18 mouse cellular contexts compared by ENCODE assay signal in the genomic region with DNA sequence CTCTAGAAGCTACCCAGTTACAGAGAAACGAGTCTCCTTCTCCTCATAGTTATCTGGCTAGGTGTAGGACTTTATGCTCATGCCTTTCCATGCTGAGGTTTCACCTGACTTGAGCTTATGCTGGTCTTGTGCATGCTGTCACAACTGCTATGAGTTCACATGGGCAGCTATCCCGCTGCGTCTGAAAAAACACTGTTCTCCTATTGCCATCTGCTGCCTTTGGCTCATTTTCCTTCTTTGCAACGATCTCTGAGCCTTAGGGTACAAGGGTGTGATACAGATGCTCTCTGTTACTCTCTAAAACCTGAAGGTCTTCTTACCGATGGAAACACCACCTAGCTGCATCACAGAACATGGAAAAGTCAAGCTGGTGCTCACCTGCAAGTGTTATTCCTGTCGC.
DNase-seq lines count a peak whose midpoint lies in the region; ATAC-seq and TF ChIP-seq lines count a peak whose summit lies in the region.
"Had no signal": no experiment of that assay in that cellular context is flagged by ENCODE, and none has a peak within 500 bp of the region (broad histone marks: within the 10 kb centered on the region; RNA-seq: fewer than 3 reads in every experiment).

No protein-coding gene starts in this region.

- H3K27ac ChIP-seq in hindbrain, postnatal 0 days = no peak overlapping the region
- no peak overlapping the region for H3K27ac ChIP-seq in hindbrain, embryonic 12.5 days
- no peak overlapping the region for H3K27ac ChIP-seq in kidney, adult 2 months (ENCODE audit: insufficient read depth, low read depth, low read length)
- H3K27ac ChIP-seq: embryonic facial prominence, embryonic 13.5 days; forebrain, embryonic 12.5 days; heart, embryonic 13.5 days; hindbrain, embryonic 13.5 days had no signal

- no peaks in the 10 kb centered on the region for H3K27me3 ChIP-seq in hindbrain, postnatal 0 days (ENCODE audit: insufficient read depth, low read length)
- no peaks in the 10 kb centered on the region for H3K27me3 ChIP-seq in hindbrain, embryonic 12.5 days
- no peaks in the 10 kb centered on the region for H3K27me3 ChIP-seq in kidney, adult 2 months (replicated peaks; ENCODE audit: control insufficient read depth, insufficient read depth, low read length)
- H3K27me3 ChIP-seq: embryonic facial prominence, embryonic 13.5 days; forebrain, embryonic 12.5 days; heart, embryonic 13.5 days; hindbrain, embryonic 13.5 days had no signal

- no peaks in the 10 kb centered on the region for H3K9me3 ChIP-seq in hindbrain, postnatal 0 days (ENCODE audit: low read length)
- peaks cover 10% of the 10 kb centered on the region; the same call in 1 of the 2 replicates for H3K9me3 ChIP-seq in hindbrain, embryonic 12.5 days (replicated peaks)
- H3K9me3 ChIP-seq: embryonic facial prominence, embryonic 13.5 days; forebrain, embryonic 12.5 days; hindbrain, embryonic 13.5 days had no signal

- no peaks in the 10 kb centered on the region for H3K36me3 ChIP-seq in hindbrain, postnatal 0 days (ENCODE audit: insufficient read depth, low read length)
- H3K36me3 ChIP-seq in hindbrain, embryonic 12.5 days = no peaks in the 10 kb centered on the region
- no peaks in the 10 kb centered on the region for H3K36me3 ChIP-seq in kidney, adult 2 months (ENCODE audit: control insufficient read depth, insufficient read depth, low read length)
- H3K36me3 ChIP-seq: embryonic facial prominence, embryonic 13.5 days; forebrain, embryonic 12.5 days; heart, embryonic 13.5 days; hindbrain, embryonic 13.5 days had no signal

- no peak overlapping the region for H3K9ac ChIP-seq in hindbrain, postnatal 0 days (replicated peaks; ENCODE audit: low read length)
- no peak overlapping the region for H3K9ac ChIP-seq in hindbrain, embryonic 12.5 days
- H3K9ac ChIP-seq: embryonic facial prominence, embryonic 13.5 days; forebrain, embryonic 12.5 days; heart, embryonic 13.5 days; hindbrain, embryonic 13.5 days had no signal

- TF ChIP-seq CTCF in hindbrain, postnatal 0 days (IDR thresholded peaks at IDR 0.05; ENCODE audit: low read depth) = no peak
- no peak for TF ChIP-seq CTCF in kidney, adult 2 months (conservative IDR thresholded peaks at IDR 0.05; ENCODE audit: insufficient read depth, insufficient read length, low read depth, low read length)

- TF ChIP-seq POLR2A in kidney, adult 2 months (IDR thresholded peaks at IDR 0.05; ENCODE audit: low read depth, low read length) = no peak

- ATAC-seq in hindbrain, postnatal 0 days = no peak
- no peak for ATAC-seq in hindbrain, embryonic 12.5 days (ENCODE audit: low FRiP score)
- ATAC-seq: intestine, embryonic 16.5 days had no signal

- WGBS in hindbrain, postnatal 0 days = 77% methylated on average over 6 of the region's 6 CpGs
- WGBS in hindbrain, embryonic 12.5 days = 84% methylated on average over 6 of the region's 6 CpGs
- WGBS in kidney, adult 2 months = 90% methylated on average over 6 of the region's 6 CpGs

- peak; percentile 16 for DNase-seq in hindbrain, postnatal 0 days (ENCODE audit: low spot score)
- DNase-seq in cerebellum, adult 18-20 months = peak; percentile 67 to 72
- DNase-seq in cerebellum, adult 9-11 months = peak; percentile 69
- peak; percentile 64 to 76 for DNase-seq in cerebellum, postnatal 36 days
- no peak for DNase-seq in kidney, adult 2 months
- no peak for DNase-seq in right cerebral cortex, adult 18-20 months
- no peak for DNase-seq in natural killer cell, adult 2 months (ENCODE audit: low spot score in 2 of 2)
- DNase-seq: adrenal gland, postnatal 10 days; gastrocnemius, postnatal 36 days; heart, adult 11 months; heart, postnatal 4 days; kidney, adult 8-10 months had no signal

- no peak overlapping the region for H3K4me2 ChIP-seq in hindbrain, postnatal 0 days (ENCODE audit: low read depth, low read length)
- H3K4me2 ChIP-seq in hindbrain, embryonic 12.5 days (replicated peaks) = no peak overlapping the region
- H3K4me2 ChIP-seq: embryonic facial prominence, embryonic 13.5 days; forebrain, embryonic 12.5 days; heart, embryonic 13.5 days; hindbrain, embryonic 13.5 days had no signal

- no peaks in the 10 kb centered on the region for H3K4me1 ChIP-seq in hindbrain, postnatal 0 days (ENCODE audit: insufficient read depth, low read length)
- H3K4me1 ChIP-seq in hindbrain, embryonic 12.5 days = no peaks in the 10 kb centered on the region
- H3K4me1 ChIP-seq in kidney, adult 2 months (ENCODE audit: control insufficient read depth, insufficient read depth, low read length) = no peaks in the 10 kb centered on the region
- H3K4me1 ChIP-seq: embryonic facial prominence, embryonic 13.5 days; forebrain, embryonic 12.5 days; heart, embryonic 13.5 days; hindbrain, embryonic 13.5 days had no signal

- H3K4me3 ChIP-seq in hindbrain, postnatal 0 days (ENCODE audit: low read length) = no peak overlapping the region
- no peak overlapping the region for H3K4me3 ChIP-seq in hindbrain, embryonic 12.5 days
- no peak overlapping the region for H3K4me3 ChIP-seq in kidney, adult 2 months (ENCODE audit: insufficient read depth, low read depth, low read length)
- H3K4me3 ChIP-seq: embryonic facial prominence, embryonic 13.5 days; forebrain, embryonic 12.5 days; heart, embryonic 13.5 days; hindbrain, embryonic 13.5 days had no signal

Comparison
In these comparisons a context has a peak if more than half of its experiments do, and no peak if none do; other contexts are left out.
1. DNase-seq: peak in hindbrain, postnatal 0 days (single experiment), cerebellum, adult 18-20 months (2 of 2), cerebellum, adult 9-11 months (single experiment) and cerebellum, postnatal 36 days (2 of 2); none in kidney, adult 2 months (single experiment), right cerebral cortex, adult 18-20 months (single experiment) and natural killer cell, adult 2 months (0 of 2).